Comparison of ENCODE assay signal across 23 mouse cellular contexts in genomic region chr3:56493937-56494336, GRCm38 (mm10).
A peak's percentile ranks its signal among the peaks of the same experiment; 100 is the strongest.
DNase-seq lines count a peak whose midpoint lies in the region; ATAC-seq and TF ChIP-seq lines count a peak whose summit lies in the region.
"Had no signal": no experiment of that assay in that cellular context is flagged by ENCODE, and none has a peak within 500 bp of the region (broad histone marks: within the 10 kb centered on the region; RNA-seq: fewer than 3 reads in every experiment).

No protein-coding gene starts in this region.

- no peak for TF ChIP-seq CTCF in forebrain, postnatal 0 days (IDR thresholded peaks at IDR 0.05; ENCODE audit: low read depth)

- H3K4me3 ChIP-seq in forebrain, embryonic 14.5 days (ENCODE audit: low read depth, low read length) = no peak overlapping the region
- H3K4me3 ChIP-seq in forebrain, postnatal 0 days (ENCODE audit: low read depth, low read length) = no peak overlapping the region
- H3K4me3 ChIP-seq in midbrain, embryonic 12.5 days = no peak overlapping the region
- no peak overlapping the region for H3K4me3 ChIP-seq in midbrain, embryonic 16.5 days (ENCODE audit: low read depth, low read length)
- no peak overlapping the region for H3K4me3 ChIP-seq in hindbrain, embryonic 12.5 days
- H3K4me3 ChIP-seq in midbrain, embryonic 14.5 days (replicated peaks; ENCODE audit: low read depth, low read length) = no peak overlapping the region
- H3K4me3 ChIP-seq: embryonic facial prominence, embryonic 10.5 days; kidney, embryonic 15.5 days; limb, embryonic 13.5 days; liver, embryonic 12.5 days had no signal

- DNase-seq in forebrain, embryonic 14.5 days (ENCODE audit: low spot score) = peak; percentile 10
- no peak for DNase-seq in forebrain, postnatal 0 days
- DNase-seq in midbrain, embryonic 14.5 days = no peak
- no peak for DNase-seq in adrenal gland, postnatal 4 days (ENCODE audit: low spot score in 2 of 2)
- DNase-seq in right cerebral cortex, postnatal 25 days = no peak
- DNase-seq: adrenal gland, postnatal 36 days; cerebellum, adult 18-20 months; cerebellum, postnatal 25 days; gastrocnemius, postnatal 14 days; heart, adult 11 months; heart, postnatal 10 days; kidney, adult 11 months; kidney, postnatal 36 days; lung, adult 18-20 months; lung, postnatal 10 days had no signal

- H3K4me2 ChIP-seq in forebrain, embryonic 14.5 days (ENCODE audit: low read length) = no peak overlapping the region
- H3K4me2 ChIP-seq in forebrain, postnatal 0 days (ENCODE audit: low read depth) = no peak overlapping the region
- no peak overlapping the region for H3K4me2 ChIP-seq in midbrain, embryonic 12.5 days (replicated peaks)
- no peak overlapping the region for H3K4me2 ChIP-seq in midbrain, embryonic 16.5 days (ENCODE audit: low read length)
- H3K4me2 ChIP-seq in hindbrain, embryonic 12.5 days (replicated peaks) = no peak overlapping the region
- H3K4me2 ChIP-seq in midbrain, embryonic 14.5 days (ENCODE audit: low read length) = no peak overlapping the region
- H3K4me2 ChIP-seq: heart, embryonic 11.5 days; kidney, embryonic 15.5 days; limb, embryonic 13.5 days; liver, embryonic 12.5 days had no signal

- no peaks in the 10 kb centered on the region for H3K27me3 ChIP-seq in forebrain, embryonic 14.5 days (replicated peaks; ENCODE audit: control insufficient read depth, insufficient read depth, low read length)
- H3K27me3 ChIP-seq in forebrain, postnatal 0 days (ENCODE audit: insufficient read depth, low read length) = no peaks in the 10 kb centered on the region
- H3K27me3 ChIP-seq in midbrain, embryonic 12.5 days = no peaks in the 10 kb centered on the region
- H3K27me3 ChIP-seq in midbrain, embryonic 16.5 days (ENCODE audit: control insufficient read depth, insufficient read depth, low read depth, low read length) = no peaks in the 10 kb centered on the region
- H3K27me3 ChIP-seq in hindbrain, embryonic 12.5 days = no peaks in the 10 kb centered on the region
- no peaks in the 10 kb centered on the region for H3K27me3 ChIP-seq in midbrain, embryonic 14.5 days (ENCODE audit: control insufficient read depth, insufficient read depth, low read length)
- H3K27me3 ChIP-seq: kidney, embryonic 15.5 days; limb, embryonic 13.5 days; liver, embryonic 12.5 days had no signal

- no peak overlapping the region for H3K27ac ChIP-seq in forebrain, embryonic 14.5 days (ENCODE audit: low read depth, low read length)
- H3K27ac ChIP-seq in forebrain, postnatal 0 days (ENCODE audit: low read depth, low read length) = no peak overlapping the region
- H3K27ac ChIP-seq in midbrain, embryonic 12.5 days (replicated peaks) = no peak overlapping the region
- no peak overlapping the region for H3K27ac ChIP-seq in midbrain, embryonic 16.5 days (ENCODE audit: low read length)
- H3K27ac ChIP-seq in hindbrain, embryonic 12.5 days = no peak overlapping the region
- H3K27ac ChIP-seq in midbrain, embryonic 14.5 days (replicated peaks; ENCODE audit: low read depth, low read length) = no peak overlapping the region
- H3K27ac ChIP-seq: embryonic facial prominence, embryonic 10.5 days; kidney, embryonic 15.5 days; limb, embryonic 13.5 days; liver, embryonic 12.5 days had no signal

- no peaks in the 10 kb centered on the region for H3K9me3 ChIP-seq in forebrain, embryonic 14.5 days (replicated peaks; ENCODE audit: control insufficient read depth, low read length)
- no peaks in the 10 kb centered on the region for H3K9me3 ChIP-seq in forebrain, postnatal 0 days (ENCODE audit: low read length)
- H3K9me3 ChIP-seq in midbrain, embryonic 12.5 days = no peaks in the 10 kb centered on the region
- H3K9me3 ChIP-seq in midbrain, embryonic 16.5 days (replicated peaks; ENCODE audit: control insufficient read depth, low read length, poor library complexity, severe bottlenecking) = no peaks in the 10 kb centered on the region
- no peaks in the 10 kb centered on the region for H3K9me3 ChIP-seq in hindbrain, embryonic 12.5 days (replicated peaks)
- no peaks in the 10 kb centered on the region for H3K9me3 ChIP-seq in midbrain, embryonic 14.5 days (ENCODE audit: control insufficient read depth, low read length)
- H3K9me3 ChIP-seq: embryonic facial prominence, embryonic 10.5 days; kidney, embryonic 15.5 days; limb, embryonic 13.5 days; liver, embryonic 12.5 days had no signal

- WGBS in forebrain, embryonic 14.5 days = 13% methylated on average over 1 of the region's 1 CpGs
- 12% methylated on average over 1 of the region's 1 CpGs for WGBS in forebrain, postnatal 0 days
- 12% methylated on average over 1 of the region's 1 CpGs for WGBS in midbrain, embryonic 12.5 days
- 18% methylated on average over 1 of the region's 1 CpGs for WGBS in midbrain, embryonic 16.5 days
- WGBS in hindbrain, embryonic 12.5 days = 12% methylated on average over 1 of the region's 1 CpGs
- 15% methylated on average over 1 of the region's 1 CpGs for WGBS in midbrain, embryonic 14.5 days

- no peaks in the 10 kb centered on the region for H3K4me1 ChIP-seq in forebrain, embryonic 14.5 days (ENCODE audit: control insufficient read depth, insufficient read depth, low read length)
- H3K4me1 ChIP-seq in forebrain, postnatal 0 days (ENCODE audit: insufficient read depth) = no peaks in the 10 kb centered on the region
- peaks cover 7% of the 10 kb centered on the region; the same call in 1 of the 2 replicates for H3K4me1 ChIP-seq in midbrain, embryonic 12.5 days
- no peaks in the 10 kb centered on the region for H3K4me1 ChIP-seq in midbrain, embryonic 16.5 days (ENCODE audit: control insufficient read depth, insufficient read depth, low read length)
- no peaks in the 10 kb centered on the region for H3K4me1 ChIP-seq in hindbrain, embryonic 12.5 days
- no peaks in the 10 kb centered on the region for H3K4me1 ChIP-seq in midbrain, embryonic 14.5 days (ENCODE audit: control insufficient read depth, insufficient read depth, low read length)
- H3K4me1 ChIP-seq: embryonic facial prominence, embryonic 10.5 days; kidney, embryonic 15.5 days; limb, embryonic 13.5 days; liver, embryonic 12.5 days had no signal

- H3K36me3 ChIP-seq in forebrain, embryonic 14.5 days (ENCODE audit: control insufficient read depth, insufficient read depth, low read length) = no peaks in the 10 kb centered on the region
- no peaks in the 10 kb centered on the region for H3K36me3 ChIP-seq in forebrain, postnatal 0 days (ENCODE audit: insufficient read depth)
- H3K36me3 ChIP-seq in midbrain, embryonic 12.5 days = no peaks in the 10 kb centered on the region
- H3K36me3 ChIP-seq in midbrain, embryonic 16.5 days (ENCODE audit: control insufficient read depth, insufficient read depth, low read length) = no peaks in the 10 kb centered on the region
- no peaks in the 10 kb centered on the region for H3K36me3 ChIP-seq in hindbrain, embryonic 12.5 days
- H3K36me3 ChIP-seq in midbrain, embryonic 14.5 days (ENCODE audit: control insufficient read depth, insufficient read depth, low read length) = no peaks in the 10 kb centered on the region
- H3K36me3 ChIP-seq: embryonic facial prominence, embryonic 10.5 days; kidney, embryonic 15.5 days; limb, embryonic 13.5 days; liver, embryonic 12.5 days had no signal

- no peak overlapping the region for H3K9ac ChIP-seq in forebrain, embryonic 14.5 days (ENCODE audit: low read length)
- no peak overlapping the region for H3K9ac ChIP-seq in forebrain, postnatal 0 days
- H3K9ac ChIP-seq in midbrain, embryonic 12.5 days (replicated peaks) = no peak overlapping the region
- H3K9ac ChIP-seq in midbrain, embryonic 16.5 days (ENCODE audit: low read depth, low read length) = no peak overlapping the region
- H3K9ac ChIP-seq in hindbrain, embryonic 12.5 days = no peak overlapping the region
- no peak overlapping the region for H3K9ac ChIP-seq in midbrain, embryonic 14.5 days (replicated peaks; ENCODE audit: low read length)
- H3K9ac ChIP-seq: kidney, embryonic 15.5 days; limb, embryonic 13.5 days; liver, embryonic 12.5 days had no signal

- peak; percentile 18; the same call in 1 of the 2 replicates for ATAC-seq in forebrain, embryonic 14.5 days
- no peak for ATAC-seq in forebrain, postnatal 0 days
- peak; percentile 83 for ATAC-seq in midbrain, embryonic 12.5 days (ENCODE audit: low FRiP score, low read depth)
- no peak for ATAC-seq in midbrain, embryonic 16.5 days
- ATAC-seq in hindbrain, embryonic 12.5 days (ENCODE audit: low FRiP score) = peak; percentile 71; the same call in 1 of the 2 replicates
- ATAC-seq in midbrain, embryonic 14.5 days (ENCODE audit: low FRiP score, low TSS enrichment) = peak; percentile 50
- ATAC-seq: liver, embryonic 12.5 days had no signal

Comparison
In these comparisons a context has a peak if more than half of its experiments do, and no peak if none do; other contexts are left out.
1. ATAC-seq: peak in forebrain, embryonic 14.5 days (single experiment), midbrain, embryonic 12.5 days (single experiment), hindbrain, embryonic 12.5 days (single experiment) and midbrain, embryonic 14.5 days (single experiment); none in forebrain, postnatal 0 days (single experiment) and midbrain, embryonic 16.5 days (single experiment).